Mouse (Mus musculus): ENCODE results near the gene Nr2f1. TPM values are rescaled to one million over a fixed set of nuclear protein-coding genes. Genes with fewer than 3 reads are reported as not detected.

Nr2f1 gene
- polyA plus RNA-seq, 1 experiment from 2014 or later = 5.2 TPM

DNA sequence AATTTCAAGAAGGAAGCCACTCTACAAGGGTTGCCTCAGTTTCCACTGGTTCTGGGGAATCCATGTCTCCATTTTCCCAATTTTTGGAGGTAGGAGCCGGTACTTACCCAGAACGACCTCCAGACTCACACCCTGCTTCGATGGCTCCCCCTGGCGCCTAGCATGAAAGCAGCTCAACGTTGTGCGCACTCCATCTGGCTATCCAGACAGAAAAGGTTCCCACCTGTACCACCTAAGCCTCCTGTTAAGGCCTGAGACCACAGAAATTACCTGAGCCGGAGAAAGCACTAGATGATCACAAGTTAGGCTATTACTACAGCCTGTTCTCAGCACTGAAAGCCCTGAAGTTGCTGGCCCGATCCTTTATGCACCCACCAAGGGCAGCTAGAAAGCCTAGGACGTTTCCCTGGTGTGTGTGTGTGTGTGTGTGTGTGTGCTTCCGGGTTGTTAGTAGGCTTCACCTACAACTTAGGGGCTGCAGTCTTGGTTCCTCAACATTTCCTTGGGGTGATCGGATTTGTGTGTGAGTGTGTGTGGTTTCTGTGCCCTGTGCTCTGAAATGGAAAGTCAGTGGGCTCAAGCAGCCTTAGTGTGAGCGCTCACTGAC lies 13.1 kb downstream of the Nr2f1 start:
- ATAC-seq (replicated peaks; ENCODE audit: low FRiP score, low TSS enrichment, low read depth) = no peak
- Histone ChIP-seq H3K4me3 (ENCODE audit: low read depth, low read length) (no peak overlapping the region), H3K9ac (ENCODE audit: low read length) (no peak overlapping the region), H3K9me3 (ENCODE audit: control insufficient read depth, low read length) (no peaks in the 10 kb centered on the region), H3K27ac (ENCODE audit: low read depth) (no peak overlapping the region), H3K36me3 (ENCODE audit: control insufficient read depth, insufficient read depth, low read length) (no peaks in the 10 kb centered on the region), H3K4me2 (ENCODE audit: low read length) (no peak overlapping the region), H3K4me1 (replicated peaks; ENCODE audit: control insufficient read depth, insufficient read depth, low read length) (no peaks in the 10 kb centered on the region; the same call in 1 of the 2 replicates), H3K27me3 (replicated peaks; ENCODE audit: control insufficient read depth, insufficient read depth, low read length) (peaks cover 87% of the 10 kb centered on the region)
- peak; percentile 56 for DNase-seq (ENCODE audit: low spot score)
- 27% methylated on average over 12 of the region's 12 CpGs for WGBS

DNA sequence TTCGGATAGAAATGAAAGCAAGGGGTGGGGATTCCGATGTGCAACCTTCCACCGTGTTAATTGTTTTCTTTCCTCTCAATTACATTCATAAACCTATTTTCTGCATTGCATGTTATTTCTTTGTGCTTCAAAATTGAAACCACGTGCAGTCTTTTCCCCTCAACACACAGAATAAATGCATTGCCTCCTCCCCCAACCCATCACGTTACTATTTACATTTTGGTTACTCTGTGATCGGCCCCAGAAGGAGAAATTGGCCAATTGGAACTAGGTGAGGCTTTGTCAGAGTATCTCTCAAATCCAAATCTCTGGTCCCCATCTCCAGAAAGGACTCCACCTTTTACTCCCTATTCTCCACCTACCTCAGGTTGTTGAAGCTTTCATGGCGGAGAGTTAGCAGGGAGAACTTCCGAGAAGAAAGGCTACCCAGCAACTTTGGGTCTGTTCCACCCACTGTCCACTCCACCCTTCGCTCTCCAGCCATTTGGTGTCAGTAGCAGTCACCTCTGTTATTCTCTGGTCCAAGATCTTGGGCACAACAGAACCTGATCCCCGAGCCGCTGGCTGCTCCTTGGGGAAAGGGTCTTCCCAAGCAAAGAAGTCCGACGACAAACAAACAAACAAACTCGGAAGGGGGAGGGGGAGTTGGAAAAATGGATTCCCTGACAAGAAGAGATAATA lies 14.6 kb downstream of the Nr2f1 start:
- no peak overlapping the region for H3K27ac ChIP-seq (ENCODE audit: low read depth)
- H3K4me1 ChIP-seq (replicated peaks; ENCODE audit: control insufficient read depth, insufficient read depth, low read length) = peaks cover 6% of the 10 kb centered on the region
- no peak overlapping the region for H3K4me2 ChIP-seq (ENCODE audit: low read length)
- H3K9me3 ChIP-seq (ENCODE audit: control insufficient read depth, low read length) = no peaks in the 10 kb centered on the region
- H3K4me3 ChIP-seq (ENCODE audit: low read depth, low read length) = no peak overlapping the region
- DNase-seq (ENCODE audit: low spot score) (no peak), ATAC-seq (replicated peaks; ENCODE audit: low FRiP score, low TSS enrichment, low read depth) (no peak)
- 16% methylated on average over 14 of the region's 14 CpGs for WGBS
- peaks cover 88% of the 10 kb centered on the region for H3K27me3 ChIP-seq (replicated peaks; ENCODE audit: control insufficient read depth, insufficient read depth, low read length)
- no peaks in the 10 kb centered on the region for H3K36me3 ChIP-seq (ENCODE audit: control insufficient read depth, insufficient read depth, low read length)
- H3K9ac ChIP-seq (ENCODE audit: low read length) = no peak overlapping the region

DNA sequence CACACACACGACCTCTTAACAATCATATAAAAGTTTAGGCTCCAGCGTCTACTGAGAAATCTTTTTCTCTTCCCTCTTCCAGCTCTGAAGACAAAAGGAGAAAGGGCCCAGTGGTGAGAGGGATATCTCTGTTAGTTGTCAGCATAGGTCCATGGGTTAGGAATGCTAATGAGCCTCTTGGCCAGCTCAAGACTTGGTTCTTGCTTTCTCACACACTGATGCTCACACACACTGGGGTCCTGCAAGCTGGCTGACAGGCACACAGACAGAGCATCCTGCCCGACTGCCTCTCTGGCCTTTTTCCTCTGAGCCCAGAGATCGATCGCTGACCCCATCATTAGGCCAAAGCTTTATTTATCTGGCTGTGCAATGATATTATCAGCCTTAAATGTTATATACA lies 15.6 kb downstream of the Nr2f1 start:
- H3K4me1 ChIP-seq (replicated peaks; ENCODE audit: control insufficient read depth, insufficient read depth, low read length) = peaks cover 6% of the 10 kb centered on the region
- H3K9ac ChIP-seq (ENCODE audit: low read length) = no peak overlapping the region
- ATAC-seq (replicated peaks; ENCODE audit: low FRiP score, low TSS enrichment, low read depth) (no peak), DNase-seq (ENCODE audit: low spot score) (no peak)
- H3K27me3 ChIP-seq (replicated peaks; ENCODE audit: control insufficient read depth, insufficient read depth, low read length) = peaks cover 98% of the 10 kb centered on the region
- WGBS = 25% methylated on average over 5 of the region's 5 CpGs
- no peak overlapping the region for H3K4me2 ChIP-seq (ENCODE audit: low read length)
- no peaks in the 10 kb centered on the region for H3K36me3 ChIP-seq (ENCODE audit: control insufficient read depth, insufficient read depth, low read length)
- H3K9me3 ChIP-seq (ENCODE audit: control insufficient read depth, low read length) = no peaks in the 10 kb centered on the region
- no peak overlapping the region for H3K27ac ChIP-seq (ENCODE audit: low read depth)
- no peak overlapping the region for H3K4me3 ChIP-seq (ENCODE audit: low read depth, low read length)

DNA sequence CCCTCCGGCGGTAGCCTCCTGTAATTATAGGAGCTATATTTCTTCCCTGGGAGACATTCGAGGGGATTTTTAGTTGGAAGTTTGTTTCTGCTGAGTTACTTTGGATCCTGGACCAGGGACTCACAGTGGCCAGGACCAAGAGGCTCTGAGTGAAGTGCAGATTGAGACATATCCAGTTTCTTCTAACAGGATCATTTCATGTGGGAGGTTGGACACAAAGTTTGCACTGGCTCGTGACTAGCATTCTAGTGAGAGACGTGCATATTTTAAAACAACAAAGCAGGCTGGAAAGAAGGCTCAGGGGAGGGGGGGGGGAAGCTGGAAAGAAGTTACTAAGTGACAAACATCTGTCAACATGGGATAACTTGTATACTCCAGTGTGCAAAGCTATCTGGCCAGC lies 16.6 kb downstream of the Nr2f1 start:
- no peak for ATAC-seq (replicated peaks; ENCODE audit: low FRiP score, low TSS enrichment, low read depth)
- no peak overlapping the region for H3K27ac ChIP-seq (ENCODE audit: low read depth)
- no peak overlapping the region for H3K9ac ChIP-seq (ENCODE audit: low read length)
- WGBS = 14% methylated on average over 5 of the region's 5 CpGs
- no peak overlapping the region for H3K4me2 ChIP-seq (ENCODE audit: low read length)
- no peaks in the 10 kb centered on the region for H3K36me3 ChIP-seq (ENCODE audit: control insufficient read depth, insufficient read depth, low read length)
- peaks cover 99% of the 10 kb centered on the region for H3K27me3 ChIP-seq (replicated peaks; ENCODE audit: control insufficient read depth, insufficient read depth, low read length)
- DNase-seq (ENCODE audit: low spot score) = peak; percentile 60
- peaks cover 6% of the 10 kb centered on the region for H3K4me1 ChIP-seq (replicated peaks; ENCODE audit: control insufficient read depth, insufficient read depth, low read length)
- H3K4me3 ChIP-seq (ENCODE audit: low read depth, low read length) = no peak overlapping the region
- H3K9me3 ChIP-seq (ENCODE audit: control insufficient read depth, low read length) = no peaks in the 10 kb centered on the region

DNA sequence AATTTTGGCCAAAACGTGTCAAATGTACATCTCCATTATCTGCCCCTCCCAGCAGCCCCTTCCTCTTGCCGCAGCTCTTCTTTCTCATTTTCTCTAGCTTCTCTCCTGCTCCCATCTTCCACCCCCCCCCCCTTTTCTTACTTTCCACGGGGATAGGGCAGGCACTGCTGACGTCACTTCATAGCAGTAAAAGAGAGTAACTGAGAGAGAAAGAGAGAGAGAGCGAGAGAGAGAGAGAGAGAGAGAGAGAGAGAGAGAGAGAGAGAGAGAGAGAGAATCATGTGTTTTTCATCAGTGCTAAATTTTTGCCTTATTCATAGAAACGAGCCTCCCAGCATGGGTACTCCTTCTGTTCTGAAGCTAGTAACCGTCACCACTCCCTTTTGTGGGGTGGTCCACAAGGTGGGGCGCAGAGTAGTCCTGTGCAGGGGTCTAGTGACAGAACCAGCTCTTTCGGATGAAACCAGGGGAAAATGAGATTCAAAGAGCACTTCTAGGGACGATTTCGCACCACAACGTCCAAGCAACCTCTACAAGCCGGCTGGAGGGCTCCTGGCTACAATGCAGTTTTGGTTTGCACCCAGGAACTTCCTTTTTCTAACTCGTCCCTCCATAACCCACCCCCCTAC lies 17.5 kb downstream of the Nr2f1 start:
- H3K9ac ChIP-seq (ENCODE audit: low read length) = no peak overlapping the region
- no peak overlapping the region for H3K27ac ChIP-seq (ENCODE audit: low read depth)
- no peaks in the 10 kb centered on the region for H3K9me3 ChIP-seq (ENCODE audit: control insufficient read depth, low read length)
- no peak for ATAC-seq (replicated peaks; ENCODE audit: low FRiP score, low TSS enrichment, low read depth)
- peak; percentile 66 for DNase-seq (ENCODE audit: low spot score)
- WGBS = 3% methylated on average over 13 of the region's 14 CpGs
- H3K4me1 ChIP-seq (replicated peaks; ENCODE audit: control insufficient read depth, insufficient read depth, low read length) = peaks cover 6% of the 10 kb centered on the region
- H3K36me3 ChIP-seq (ENCODE audit: control insufficient read depth, insufficient read depth, low read length) = no peaks in the 10 kb centered on the region
- peaks cover 98% of the 10 kb centered on the region for H3K27me3 ChIP-seq (replicated peaks; ENCODE audit: control insufficient read depth, insufficient read depth, low read length)
- H3K4me2 ChIP-seq (ENCODE audit: low read length) = 0 out of 2 replicates have a peak overlapping the region, but pooled peaks have one; percentile 33
- no peak overlapping the region for H3K4me3 ChIP-seq (ENCODE audit: low read depth, low read length)

DNA sequence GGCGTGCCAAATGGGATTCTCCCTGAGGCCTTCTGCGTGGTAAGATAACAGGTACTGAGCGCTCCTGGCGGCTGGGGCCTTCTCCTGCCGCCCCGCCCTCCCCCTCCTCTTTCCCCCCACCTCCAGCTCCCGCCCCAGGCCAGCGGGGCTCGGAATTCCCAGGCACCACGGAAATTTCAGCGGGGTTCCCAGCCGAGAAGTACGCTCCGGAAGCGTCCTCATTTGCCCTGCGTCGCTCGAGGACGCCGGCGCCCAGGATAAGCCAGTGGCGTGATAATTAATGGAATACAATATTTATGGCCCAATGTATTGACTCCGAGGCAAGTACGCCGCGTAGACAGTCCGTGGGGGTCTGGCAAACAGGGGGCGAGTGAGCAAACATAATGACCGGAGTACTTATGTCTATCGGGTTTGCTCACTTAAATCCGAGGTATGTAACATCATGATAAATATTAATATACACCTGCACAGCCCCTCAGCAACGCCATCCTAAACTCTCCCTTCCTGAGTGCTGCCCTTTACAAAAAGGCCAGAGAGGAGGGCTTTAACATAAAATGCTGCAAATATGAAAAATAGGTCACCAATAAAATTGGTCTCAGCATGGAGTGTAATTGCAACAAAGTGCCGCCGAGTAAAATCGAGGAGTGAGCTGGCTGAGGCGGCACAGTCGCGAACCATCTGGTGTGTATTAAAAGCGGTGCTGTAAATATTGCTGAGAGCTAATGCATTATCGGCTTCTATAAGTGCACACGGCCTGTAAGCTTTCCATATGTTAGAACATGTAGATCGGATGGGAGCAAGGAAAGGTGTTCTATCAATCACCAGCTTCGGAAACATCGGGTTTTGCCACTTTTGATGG lies 18.3 kb downstream of the Nr2f1 start:
- H3K4me1 ChIP-seq (replicated peaks; ENCODE audit: control insufficient read depth, insufficient read depth, low read length) = peaks cover 6% of the 10 kb centered on the region
- no peaks in the 10 kb centered on the region for H3K9me3 ChIP-seq (ENCODE audit: control insufficient read depth, low read length)
- 2% methylated on average over 44 of the region's 44 CpGs for WGBS
- no peak overlapping the region for H3K27ac ChIP-seq (ENCODE audit: low read depth)
- DNase-seq (ENCODE audit: low spot score) (peak; percentile 59), ATAC-seq (replicated peaks; ENCODE audit: low FRiP score, low TSS enrichment, low read depth) (no peak)
- H3K9ac ChIP-seq (ENCODE audit: low read length) = no peak overlapping the region
- H3K4me3 ChIP-seq (ENCODE audit: low read depth, low read length) = peak overlapping the region; percentile 17; the same call in 1 of the 2 replicates
- H3K27me3 ChIP-seq (replicated peaks; ENCODE audit: control insufficient read depth, insufficient read depth, low read length) = peaks cover 98% of the 10 kb centered on the region
- no peaks in the 10 kb centered on the region for H3K36me3 ChIP-seq (ENCODE audit: control insufficient read depth, insufficient read depth, low read length)
- peak overlapping the region; percentile 33 for H3K4me2 ChIP-seq (ENCODE audit: low read length)

DNA sequence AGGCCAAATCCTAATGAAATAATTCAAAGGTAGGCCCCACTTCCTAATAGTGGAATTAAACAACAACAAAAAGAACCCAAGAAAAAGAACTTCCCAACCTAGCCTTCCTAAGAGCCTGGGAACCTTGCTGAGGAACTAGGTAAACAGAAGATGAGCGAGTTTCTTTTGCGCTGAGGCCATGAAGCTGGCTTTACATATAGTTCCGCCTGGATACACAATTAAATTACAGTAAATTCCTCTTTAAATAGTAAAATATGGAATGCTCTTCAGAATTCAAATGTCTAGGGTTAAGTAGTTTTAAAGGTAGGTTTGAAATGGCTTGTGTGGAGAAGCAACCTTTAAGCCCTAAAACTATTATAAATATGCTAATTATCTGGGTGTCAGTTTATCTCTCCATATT lies 19.3 kb downstream of the Nr2f1 start:
- no peak for ATAC-seq (replicated peaks; ENCODE audit: low FRiP score, low TSS enrichment, low read depth)
- Histone ChIP-seq H3K27ac (ENCODE audit: low read depth) (no peak overlapping the region), H3K4me1 (replicated peaks; ENCODE audit: control insufficient read depth, insufficient read depth, low read length) (peaks cover 6% of the 10 kb centered on the region), H3K9ac (ENCODE audit: low read length) (no peak overlapping the region), H3K36me3 (ENCODE audit: control insufficient read depth, insufficient read depth, low read length) (no peaks in the 10 kb centered on the region), H3K4me3 (ENCODE audit: low read depth, low read length) (no peak overlapping the region), H3K4me2 (ENCODE audit: low read length) (no peak overlapping the region), H3K9me3 (ENCODE audit: control insufficient read depth, low read length) (no peaks in the 10 kb centered on the region), H3K27me3 (replicated peaks; ENCODE audit: control insufficient read depth, insufficient read depth, low read length) (peaks cover 98% of the 10 kb centered on the region)
- WGBS = 36% methylated on average over 3 of the region's 3 CpGs
- DNase-seq (ENCODE audit: low spot score) = no peak

DNA sequence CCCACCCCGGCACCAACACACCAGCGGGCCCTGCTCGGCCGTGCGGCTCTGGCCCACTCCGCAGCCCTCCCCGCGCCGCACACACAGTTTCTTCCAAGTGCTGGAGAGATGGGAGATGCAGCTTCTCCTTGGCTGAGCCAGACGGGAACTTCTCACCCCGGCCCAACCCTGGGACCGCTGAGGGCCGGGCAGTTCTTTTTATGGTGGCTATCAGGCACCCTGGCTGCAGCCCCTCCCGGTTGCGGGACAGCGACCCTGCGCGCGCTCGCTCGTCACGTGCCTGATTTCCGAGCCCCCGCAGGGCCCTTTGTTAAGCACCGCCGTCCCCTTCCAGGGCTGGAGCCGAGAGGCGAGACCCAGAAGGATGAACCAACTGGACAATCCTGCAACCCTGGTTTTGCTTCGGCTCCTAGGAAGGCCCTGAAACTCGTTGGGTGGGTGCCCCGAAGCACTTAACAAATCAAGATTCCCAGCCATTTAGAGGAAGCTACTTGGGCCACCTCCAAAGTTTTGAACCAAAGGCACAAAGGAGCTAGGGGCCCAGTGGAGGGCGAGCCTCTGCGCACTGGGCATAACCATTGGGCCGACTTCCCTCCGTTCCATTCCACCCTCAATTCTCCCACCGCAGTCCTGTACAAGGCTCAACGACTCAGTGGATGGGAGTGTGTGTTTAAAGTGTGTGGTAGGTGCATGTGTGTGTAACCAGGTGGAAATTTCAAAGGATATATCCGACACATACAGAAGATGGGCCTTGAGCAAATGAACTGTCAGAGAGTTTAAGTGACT lies 20.1 kb downstream of the Nr2f1 start:
- ATAC-seq (replicated peaks; ENCODE audit: low FRiP score, low TSS enrichment, low read depth) = 0 out of 2 replicates have a peak, but pooled peaks have one; percentile 33
- WGBS = 2% methylated on average over 38 of the region's 38 CpGs
- peak overlapping the region; percentile 20 for H3K4me2 ChIP-seq (ENCODE audit: low read length)
- no peak overlapping the region for H3K27ac ChIP-seq (ENCODE audit: low read depth)
- DNase-seq (ENCODE audit: low spot score) = peak; percentile 60
- peaks cover 6% of the 10 kb centered on the region for H3K4me1 ChIP-seq (replicated peaks; ENCODE audit: control insufficient read depth, insufficient read depth, low read length)
- H3K9ac ChIP-seq (ENCODE audit: low read length) = no peak overlapping the region
- peak overlapping the region; percentile 18 for H3K4me3 ChIP-seq (ENCODE audit: low read depth, low read length)
- H3K36me3 ChIP-seq (ENCODE audit: control insufficient read depth, insufficient read depth, low read length) = no peaks in the 10 kb centered on the region
- H3K9me3 ChIP-seq (ENCODE audit: control insufficient read depth, low read length) = no peaks in the 10 kb centered on the region
- H3K27me3 ChIP-seq (replicated peaks; ENCODE audit: control insufficient read depth, insufficient read depth, low read length) = peaks cover 99% of the 10 kb centered on the region

Measured in intestine, embryonic 14.5 days (tissue).